18 mouse cellular contexts compared by ENCODE assay signal in genomic region chr4:135684731-135685130, GRCm38 (mm10). TPM values are rescaled to one million over a fixed set of nuclear protein-coding genes. Genes with fewer than 3 reads are reported as not detected.
A peak's percentile ranks its signal among the peaks of the same experiment; 100 is the strongest.
DNase-seq lines count a peak whose midpoint lies in the region; ATAC-seq and TF ChIP-seq lines count a peak whose summit lies in the region.
"Had no signal": no experiment of that assay in that cellular context is flagged by ENCODE, and none has a peak within 500 bp of the region (broad histone marks: within the 10 kb centered on the region; RNA-seq: fewer than 3 reads in every experiment).

No protein-coding gene starts in this region.

- peak; percentile 52 for DNase-seq in hindbrain, embryonic 11.5 days (ENCODE audit: low spot score)
- peak; percentile 65 for DNase-seq in midbrain, embryonic 14.5 days
- no peak for DNase-seq in midbrain, embryonic 11.5 days (ENCODE audit: low spot score, missing footprints)
- DNase-seq in embryo, embryonic 10.5 days (ENCODE audit: low spot score): peak; percentile 73
- peak; percentile 43 for DNase-seq in splenic B cell, adult 2 months (ENCODE audit: low read depth, low spot score)
- no peak for DNase-seq in liver, postnatal 0 days
- DNase-seq: cerebellum, postnatal 25 days; gastrocnemius, postnatal 25 days; kidney, postnatal 4 days; liver, embryonic 13.5 days; right cerebral cortex, postnatal 14 days had no signal

- 35% methylated on average over 3 of the region's 3 CpGs for WGBS in hindbrain, embryonic 11.5 days
- 35% methylated on average over 3 of the region's 3 CpGs for WGBS in hindbrain, embryonic 16.5 days
- WGBS in midbrain, embryonic 14.5 days: 38% methylated on average over 3 of the region's 3 CpGs
- WGBS in midbrain, embryonic 11.5 days: 38% methylated on average over 3 of the region's 3 CpGs
- 29% methylated on average over 3 of the region's 3 CpGs for WGBS in liver, postnatal 0 days (ENCODE audit: insufficient replicate concordance)

- H3K4me2 ChIP-seq in hindbrain, embryonic 11.5 days (replicated peaks; ENCODE audit: low read depth, low read length): no peak overlapping the region
- no peak overlapping the region for H3K4me2 ChIP-seq in hindbrain, embryonic 16.5 days (ENCODE audit: low read length)
- no peak overlapping the region for H3K4me2 ChIP-seq in midbrain, embryonic 14.5 days (ENCODE audit: low read length)
- no peak overlapping the region for H3K4me2 ChIP-seq in midbrain, embryonic 11.5 days
- H3K4me2 ChIP-seq in liver, postnatal 0 days (ENCODE audit: low read depth, low read length): no peak overlapping the region
- H3K4me2 ChIP-seq: liver, embryonic 13.5 days had no signal

- no peak overlapping the region for H3K27ac ChIP-seq in hindbrain, embryonic 11.5 days (ENCODE audit: low read depth, low read length)
- no peak overlapping the region for H3K27ac ChIP-seq in hindbrain, embryonic 16.5 days (ENCODE audit: low read depth, low read length)
- H3K27ac ChIP-seq in midbrain, embryonic 14.5 days (replicated peaks; ENCODE audit: low read depth, low read length): no peak overlapping the region
- H3K27ac ChIP-seq in midbrain, embryonic 11.5 days (ENCODE audit: low read depth, low read length): no peak overlapping the region
- no peak overlapping the region for H3K27ac ChIP-seq in liver, postnatal 0 days (ENCODE audit: low read depth)
- H3K27ac ChIP-seq: heart, embryonic 10.5 days; intestine, embryonic 15.5 days; limb, embryonic 10.5 days; liver, embryonic 13.5 days; macrophage; midbrain, embryonic 15.5 days had no signal

- H3K9ac ChIP-seq in hindbrain, embryonic 11.5 days (ENCODE audit: low read depth, low read length): no peak overlapping the region
- no peak overlapping the region for H3K9ac ChIP-seq in hindbrain, embryonic 16.5 days (ENCODE audit: low read depth, low read length)
- no peak overlapping the region for H3K9ac ChIP-seq in midbrain, embryonic 14.5 days (replicated peaks; ENCODE audit: low read length)
- H3K9ac ChIP-seq in midbrain, embryonic 11.5 days (ENCODE audit: low read length): no peak overlapping the region
- H3K9ac ChIP-seq in liver, postnatal 0 days (replicated peaks): no peak overlapping the region
- H3K9ac ChIP-seq: intestine, embryonic 15.5 days; liver, embryonic 13.5 days; midbrain, embryonic 15.5 days had no signal

- H3K9me3 ChIP-seq in hindbrain, embryonic 11.5 days (ENCODE audit: control insufficient read depth, low read length): no peaks in the 10 kb centered on the region
- no peaks in the 10 kb centered on the region for H3K9me3 ChIP-seq in hindbrain, embryonic 16.5 days (ENCODE audit: control insufficient read depth, low read length)
- H3K9me3 ChIP-seq in midbrain, embryonic 14.5 days (ENCODE audit: control insufficient read depth, low read length): no peaks in the 10 kb centered on the region
- H3K9me3 ChIP-seq in midbrain, embryonic 11.5 days (ENCODE audit: control insufficient read depth, low read length): no peaks in the 10 kb centered on the region
- H3K9me3 ChIP-seq in liver, postnatal 0 days (ENCODE audit: low read length): no peaks in the 10 kb centered on the region
- H3K9me3 ChIP-seq: heart, embryonic 10.5 days; intestine, embryonic 15.5 days; limb, embryonic 10.5 days; liver, embryonic 13.5 days; midbrain, embryonic 15.5 days had no signal

- TF ChIP-seq CTCF in liver, postnatal 0 days (IDR thresholded peaks at IDR 0.05; ENCODE audit: low read depth): no peak

- no peak for TF ChIP-seq EP300 in liver, postnatal 0 days (IDR thresholded peaks at IDR 0.05; ENCODE audit: low read depth)

- no peaks in the 10 kb centered on the region for H3K36me3 ChIP-seq in hindbrain, embryonic 11.5 days (ENCODE audit: control insufficient read depth, insufficient read depth, low read length)
- no peaks in the 10 kb centered on the region for H3K36me3 ChIP-seq in hindbrain, embryonic 16.5 days (ENCODE audit: control insufficient read depth, insufficient read depth, low read length)
- H3K36me3 ChIP-seq in midbrain, embryonic 14.5 days (ENCODE audit: control insufficient read depth, insufficient read depth, low read length): no peaks in the 10 kb centered on the region
- no peaks in the 10 kb centered on the region for H3K36me3 ChIP-seq in midbrain, embryonic 11.5 days (ENCODE audit: control insufficient read depth, insufficient read depth, low read length)
- no peaks in the 10 kb centered on the region for H3K36me3 ChIP-seq in splenic B cell, adult 2 months (ENCODE audit: control insufficient read depth, insufficient read depth, low read length, poor library complexity, severe bottlenecking)
- H3K36me3 ChIP-seq in liver, postnatal 0 days (replicated peaks; ENCODE audit: insufficient read depth, low read length): no peaks in the 10 kb centered on the region
- H3K36me3 ChIP-seq: heart, embryonic 10.5 days; intestine, embryonic 15.5 days; limb, embryonic 10.5 days; liver, embryonic 13.5 days; midbrain, embryonic 15.5 days had no signal

- peaks cover 4% of the 10 kb centered on the region for H3K4me1 ChIP-seq in hindbrain, embryonic 11.5 days (replicated peaks; ENCODE audit: control insufficient read depth, insufficient read depth, low read length)
- peaks cover 10% of the 10 kb centered on the region for H3K4me1 ChIP-seq in hindbrain, embryonic 16.5 days (ENCODE audit: control insufficient read depth, insufficient read depth, low read depth, low read length)
- H3K4me1 ChIP-seq in midbrain, embryonic 14.5 days (ENCODE audit: control insufficient read depth, insufficient read depth, low read length): peaks cover 4% of the 10 kb centered on the region
- peaks cover 4% of the 10 kb centered on the region for H3K4me1 ChIP-seq in midbrain, embryonic 11.5 days (ENCODE audit: control insufficient read depth, insufficient read depth, low read length)
- H3K4me1 ChIP-seq in liver, postnatal 0 days (ENCODE audit: insufficient read depth): peaks cover 6% of the 10 kb centered on the region; the same call in 1 of the 2 replicates

- no peak overlapping the region for H3K4me3 ChIP-seq in hindbrain, embryonic 11.5 days (ENCODE audit: low read depth, low read length)
- no peak overlapping the region for H3K4me3 ChIP-seq in hindbrain, embryonic 16.5 days (ENCODE audit: low read length)
- no peak overlapping the region for H3K4me3 ChIP-seq in midbrain, embryonic 14.5 days (replicated peaks; ENCODE audit: low read depth, low read length)
- H3K4me3 ChIP-seq in midbrain, embryonic 11.5 days (ENCODE audit: low read depth, low read length): no peak overlapping the region
- no peak overlapping the region for H3K4me3 ChIP-seq in liver, postnatal 0 days (ENCODE audit: low read depth, low read length)
- H3K4me3 ChIP-seq: heart, embryonic 10.5 days; intestine, embryonic 15.5 days; limb, embryonic 10.5 days; liver, embryonic 13.5 days; midbrain, embryonic 15.5 days had no signal

- H3K27me3 ChIP-seq in hindbrain, embryonic 11.5 days (ENCODE audit: control insufficient read depth, insufficient read depth, low read length): peaks cover 35% of the 10 kb centered on the region
- peaks cover 39% of the 10 kb centered on the region for H3K27me3 ChIP-seq in hindbrain, embryonic 16.5 days (replicated peaks; ENCODE audit: control insufficient read depth, insufficient read depth, low read length)
- peaks cover 27% of the 10 kb centered on the region for H3K27me3 ChIP-seq in midbrain, embryonic 14.5 days (ENCODE audit: control insufficient read depth, insufficient read depth, low read length)
- H3K27me3 ChIP-seq in midbrain, embryonic 11.5 days (ENCODE audit: control insufficient read depth, insufficient read depth, low read length): peaks cover 39% of the 10 kb centered on the region
- H3K27me3 ChIP-seq in splenic B cell, adult 2 months (ENCODE audit: control insufficient read depth, insufficient read depth, low read length, poor library complexity, severe bottlenecking): no peaks in the 10 kb centered on the region; the same call in 1 of the 2 replicates
- peaks cover 53% of the 10 kb centered on the region for H3K27me3 ChIP-seq in liver, postnatal 0 days (ENCODE audit: insufficient read depth, low read length)
- H3K27me3 ChIP-seq: intestine, embryonic 15.5 days had no signal

- ATAC-seq in hindbrain, embryonic 11.5 days (ENCODE audit: low FRiP score): no peak
- no peak for ATAC-seq in hindbrain, embryonic 16.5 days
- no peak for ATAC-seq in midbrain, embryonic 14.5 days (ENCODE audit: low FRiP score, low TSS enrichment)
- no peak for ATAC-seq in midbrain, embryonic 11.5 days (ENCODE audit: low FRiP score)
- ATAC-seq in liver, postnatal 0 days: no peak
- ATAC-seq in erythroblast, adult 5-6 weeks (replicated peaks; ENCODE audit: low FRiP score, poor library complexity, severe bottlenecking): no peak
- ATAC-seq: intestine, embryonic 15.5 days; midbrain, embryonic 15.5 days had no signal

RNA-seq across cellular contexts. Expression of gene Ifnlr1, which starts 1.4 kb away (rescaled TPM):
- 0.25 and 0.71 TPM in 2 replicates for polyA plus RNA-seq in hindbrain, embryonic 11.5 days (2014; fragmentation: Nextera tagmentation; extraction: Ambion mirVana)
- polyA plus RNA-seq in hindbrain, embryonic 16.5 days (2015; fragmentation: Nextera tagmentation; extraction: Ambion mirVana): 0.26 and 0.41 TPM in 2 replicates
- polyA plus RNA-seq in midbrain, embryonic 14.5 days (2014; fragmentation: Nextera tagmentation; extraction: Ambion mirVana): 0.13 and 0.22 TPM in 2 replicates
- 0.08 and 0.12 TPM in 2 replicates for polyA plus RNA-seq in midbrain, embryonic 11.5 days (2014; fragmentation: Nextera tagmentation; extraction: Ambion mirVana)
- 0.22 and 0.30 TPM in 2 replicates for polyA plus RNA-seq in liver, postnatal 0 days (2015; fragmentation: Nextera tagmentation; extraction: Ambion mirVana)
- 2.7 and 3.8 TPM in 2 replicates for total RNA-seq in erythroblast, adult 5-6 weeks (2015; ENCODE audit: low replicate concordance)
- 1.4 and 1.7 TPM in 2 replicates for total RNA-seq in erythroblast, adult 5-6 weeks (2017; ENCODE audit: low replicate concordance)

RNA-seq across cellular contexts. Expression of gene Il22ra1, which starts 43.2 kb away (rescaled TPM):
- not detected in 2 replicates for polyA plus RNA-seq in hindbrain, embryonic 11.5 days (2014; fragmentation: Nextera tagmentation; extraction: Ambion mirVana)
- polyA plus RNA-seq in hindbrain, embryonic 16.5 days (2015; fragmentation: Nextera tagmentation; extraction: Ambion mirVana): not detected in 2 replicates
- polyA plus RNA-seq in midbrain, embryonic 14.5 days (2014; fragmentation: Nextera tagmentation; extraction: Ambion mirVana): not detected in 2 replicates
- polyA plus RNA-seq in midbrain, embryonic 11.5 days (2014; fragmentation: Nextera tagmentation; extraction: Ambion mirVana): not detected in 2 replicates
- 0.25 and 0.39 TPM in 2 replicates for polyA plus RNA-seq in liver, postnatal 0 days (2015; fragmentation: Nextera tagmentation; extraction: Ambion mirVana)
- not detected in 2 replicates for total RNA-seq in erythroblast, adult 5-6 weeks (2015; ENCODE audit: low replicate concordance)
- total RNA-seq in erythroblast, adult 5-6 weeks (2017; ENCODE audit: low replicate concordance): not detected in 2 replicates
- polyA plus RNA-seq: limb, embryonic 10.5 days; macrophage; midbrain, embryonic 15.5 days had no signal

Comparison
In these comparisons a context has a peak if more than half of its experiments do, and no peak if none do; other contexts are left out.
1. DNase-seq: peak in hindbrain, embryonic 11.5 days (single experiment), midbrain, embryonic 14.5 days (single experiment), embryo, embryonic 10.5 days (single experiment) and splenic B cell, adult 2 months (single experiment); none in midbrain, embryonic 11.5 days (single experiment) and liver, postnatal 0 days (single experiment).